Mouse (Mus musculus) thymus, adult 2 months (tissue): Measurements from ENCODE around the gene Srgap3.

Experiments
- CTCF ChIP-seq: fragments of 200-500 bp; IDR thresholded peaks from 2 replicates; pipeline ENCODE4 v1.5.1; 2012; ENCODE audit warnings: mild to moderate bottlenecking, control low read depth, low read length, moderate library complexity, borderline replicate concordance; ENCODE audit not compliant: control insufficient read depth, poor library complexity, insufficient read depth; ENCODE audit errors: extremely low read depth
- POLR2A ChIP-seq: fragments of 200-500 bp; IDR thresholded peaks from 2 replicates; pipeline ENCODE4 v1.6.1; 2012; ENCODE audit warnings: mild to moderate bottlenecking, low read length, control low read depth, moderate library complexity; ENCODE audit not compliant: control insufficient read depth, poor library complexity, insufficient read depth; ENCODE audit errors: extremely low read depth

- TF ChIP-seq CTCF: no peak
- no peak for TF ChIP-seq POLR2A
These were observed 153.2 kb downstream of the Srgap3 start for GRCm38 (mm10) chr6:112793887-112794286.
